ENCODE assay signal across 8 mouse cellular contexts in genomic region chr13:21914599-21914998, GRCm38 (mm10). TPM values are rescaled to one million over a fixed set of nuclear protein-coding genes. Genes with fewer than 3 reads are reported as not detected.
DNase-seq lines count a peak whose midpoint lies in the region; ATAC-seq and TF ChIP-seq lines count a peak whose summit lies in the region.

No protein-coding gene starts in this region.

- H3K9me3 ChIP-seq in intestine, embryonic 14.5 days (ENCODE audit: control insufficient read depth, low read length) = no peaks in the 10 kb centered on the region
- no peaks in the 10 kb centered on the region for H3K9me3 ChIP-seq in liver, embryonic 15.5 days (replicated peaks)
- no peaks in the 10 kb centered on the region for H3K9me3 ChIP-seq in neural tube, embryonic 12.5 days

- no peak overlapping the region for H3K9ac ChIP-seq in intestine, embryonic 14.5 days (ENCODE audit: low read length)
- H3K9ac ChIP-seq in liver, embryonic 15.5 days = peak overlapping the region; percentile 46
- no peak overlapping the region for H3K9ac ChIP-seq in neural tube, embryonic 12.5 days

- no peaks in the 10 kb centered on the region for H3K27me3 ChIP-seq in testis, adult 2 months (ENCODE audit: control insufficient read depth, insufficient read depth, low read length)
- H3K27me3 ChIP-seq in intestine, embryonic 14.5 days (replicated peaks; ENCODE audit: control insufficient read depth, insufficient read depth, low read length) = peaks cover 20% of the 10 kb centered on the region
- peaks cover 18% of the 10 kb centered on the region for H3K27me3 ChIP-seq in liver, embryonic 15.5 days
- H3K27me3 ChIP-seq in neural tube, embryonic 12.5 days (replicated peaks) = peaks cover 23% of the 10 kb centered on the region

- 15% methylated on average over 14 of the region's 14 CpGs for WGBS in intestine, embryonic 14.5 days
- under 1% methylated on average over 14 of the region's 14 CpGs for WGBS in liver, embryonic 15.5 days (ENCODE audit: insufficient replicate concordance)
- 2% methylated on average over 14 of the region's 14 CpGs for WGBS in neural tube, embryonic 12.5 days

- TF ChIP-seq CTCF in testis, adult 2 months (IDR thresholded peaks at IDR 0.05; ENCODE audit: control insufficient read depth, insufficient read depth, insufficient replicate concordance, low read depth, low read length) = no peak

- no peak overlapping the region for H3K27ac ChIP-seq in testis, adult 2 months (ENCODE audit: control insufficient read depth, insufficient read depth, low read depth, low read length)
- no peak overlapping the region for H3K27ac ChIP-seq in intestine, embryonic 14.5 days (ENCODE audit: low read depth)
- no peak overlapping the region for H3K27ac ChIP-seq in liver, embryonic 15.5 days (replicated peaks)
- H3K27ac ChIP-seq in neural tube, embryonic 12.5 days = no peak overlapping the region

- no peak for DNase-seq in testis, postnatal 10 days (ENCODE audit: low spot score)
- peak; percentile 20 to 21 for DNase-seq in adrenal gland, postnatal 36 days
- DNase-seq in intestine, embryonic 14.5 days (ENCODE audit: low spot score) = peak; percentile 77
- DNase-seq in ovary, postnatal 10 days (ENCODE audit: low spot score) = no peak

- H3K4me2 ChIP-seq in intestine, embryonic 14.5 days (ENCODE audit: low read length) = peak overlapping the region; percentile 39
- H3K4me2 ChIP-seq in liver, embryonic 15.5 days = peak overlapping the region; percentile 72
- H3K4me2 ChIP-seq in neural tube, embryonic 12.5 days (replicated peaks) = peak overlapping the region; percentile 43

- peaks cover 2% of the 10 kb centered on the region for H3K4me1 ChIP-seq in testis, adult 2 months (ENCODE audit: control insufficient read depth, insufficient read depth, low read length)
- H3K4me1 ChIP-seq in intestine, embryonic 14.5 days (replicated peaks; ENCODE audit: control insufficient read depth, insufficient read depth, low read length) = peaks cover 17% of the 10 kb centered on the region; the same call in 1 of the 2 replicates
- peaks cover 64% of the 10 kb centered on the region for H3K4me1 ChIP-seq in liver, embryonic 15.5 days (replicated peaks)
- H3K4me1 ChIP-seq in neural tube, embryonic 12.5 days = peaks cover 6% of the 10 kb centered on the region

- no peaks in the 10 kb centered on the region for H3K36me3 ChIP-seq in testis, adult 2 months (ENCODE audit: control insufficient read depth, insufficient read depth, low read length)
- H3K36me3 ChIP-seq in intestine, embryonic 14.5 days (ENCODE audit: control insufficient read depth, insufficient read depth, low read length) = no peaks in the 10 kb centered on the region
- H3K36me3 ChIP-seq in liver, embryonic 15.5 days (replicated peaks) = no peaks in the 10 kb centered on the region
- H3K36me3 ChIP-seq in neural tube, embryonic 12.5 days = no peaks in the 10 kb centered on the region

- peak overlapping the region; percentile 15 for H3K4me3 ChIP-seq in testis, adult 2 months (ENCODE audit: control insufficient read depth, low read depth, low read length)
- H3K4me3 ChIP-seq in intestine, embryonic 14.5 days (ENCODE audit: low read depth, low read length) = peak overlapping the region; percentile 21
- H3K4me3 ChIP-seq in liver, embryonic 15.5 days (replicated peaks) = peak overlapping the region; percentile 53
- no peak overlapping the region; the same call in 1 of the 2 replicates for H3K4me3 ChIP-seq in neural tube, embryonic 12.5 days

- peak; percentile 86 for ATAC-seq in granulocyte monocyte progenitor cell, adult 5-6 weeks (replicated peaks; ENCODE audit: poor library complexity, severe bottlenecking)
- peak; percentile 75 for ATAC-seq in intestine, embryonic 14.5 days (replicated peaks; ENCODE audit: low FRiP score, low TSS enrichment, low read depth)
- ATAC-seq in liver, embryonic 15.5 days (ENCODE audit: insufficient read depth) = peak; percentile 43; the same call in 1 of the 2 replicates
- no peak for ATAC-seq in neural tube, embryonic 12.5 days (ENCODE audit: low FRiP score, low read depth)

- TF ChIP-seq POLR2A in testis, adult 2 months (IDR thresholded peaks at IDR 0.05; ENCODE audit: control insufficient read depth, low read depth, low read length) = no peak

RNA-seq across cellular contexts. Expression of gene Zfp184, which starts 30.3 kb away (rescaled TPM):
- polyA plus RNA-seq in testis, adult 2 months (2012; rRNA removed) = 2.7 and 2.8 TPM in 2 replicates
- total RNA-seq in adrenal gland, postnatal 36 days (2021) = 1 to 10 TPM; 1.5 to 1.6 TPM
- 13.3 and 15.7 TPM in 2 replicates for total RNA-seq in granulocyte monocyte progenitor cell, adult 5-6 weeks (2014; fragmentation: Nextera tagmentation)
- 13.3 and 16.3 TPM in 2 replicates for total RNA-seq in granulocyte monocyte progenitor cell, adult 5-6 weeks (2017)
- 9.8 and 13.8 TPM in 2 replicates for polyA plus RNA-seq in intestine, embryonic 14.5 days (2014; fragmentation: Nextera tagmentation; extraction: Ambion mirVana)
- polyA plus RNA-seq in liver, embryonic 15.5 days (2015; fragmentation: Nextera tagmentation; extraction: Ambion mirVana) = 0.59 and 0.71 TPM in 2 replicates
- polyA plus RNA-seq in neural tube, embryonic 12.5 days (2016; fragmentation: Nextera tagmentation; extraction: Ambion mirVana) = 19.1 and 19.4 TPM in 2 replicates

Comparison
In these comparisons a context has a peak if more than half of its experiments do, and no peak if none do; other contexts are left out.
1. DNase-seq: peak in adrenal gland, postnatal 36 days (2 of 2) and intestine, embryonic 14.5 days (single experiment); none in testis, postnatal 10 days (single experiment) and ovary, postnatal 10 days (single experiment).
2. Peak in every context shown above with its lines, with median percentiles within 50 percentile points of each other: H3K4me2 ChIP-seq.